Mouse (Mus musculus) lung, adult 2 months (tissue): Measurements from ENCODE around the gene Prickle4. TPM values are rescaled to one million over a fixed set of nuclear protein-coding genes. Genes with fewer than 3 reads are reported as not detected.

Experiments
- DNase-seq: peaks from one replicate; pipeline ENCODE4 v3.0.0; 2022
- H3K4me1 ChIP-seq: fragments of 200-500 bp; 2 replicates; pipeline ENCODE4 v1.6.1; 2011; ENCODE audit warnings: low read length; ENCODE audit not compliant: control insufficient read depth, insufficient read depth
- H3K4me3 ChIP-seq: fragments of 200-500 bp; replicated peaks from 2 replicates; pipeline ENCODE3; 2011; ENCODE audit warnings: low read depth, mild to moderate bottlenecking, control low read depth, low read length; ENCODE audit errors: extremely low read depth
- CTCF ChIP-seq: fragments of 200-500 bp; IDR thresholded peaks from 2 replicates; pipeline ENCODE4 v1.5.1; 2011; ENCODE audit warnings: mild to moderate bottlenecking, low read length, control low read depth; ENCODE audit not compliant: insufficient read depth
- POLR2A ChIP-seq: fragments of 200-500 bp; IDR thresholded peaks from 2 replicates; pipeline ENCODE4 v1.6.1; 2011; ENCODE audit warnings: low read depth, mild to moderate bottlenecking, control low read depth, low read length, borderline replicate concordance; ENCODE audit errors: extremely low read depth
- WGBS: fragments of 180-500 bp; shearing (Covaris S2); methylation state at CpG from one replicate; pipeline ENCODE4 v1.1.7; 2018; 5-methylcytosine and 5-hydroxymethylcytosine counted together
- polyA plus RNA-seq: library from polyadenylated mRNA; depleted of rRNA; stranded (reverse); fragments of >200 nt; gene quantifications from 2 replicates; pipeline ENCODE4 v1.2.3, GENCODE M21; 2012; rRNA removed

The Prickle4 gene
- polyA plus RNA-seq = 3.3 and 3.9 TPM in 2 replicates

DNA sequence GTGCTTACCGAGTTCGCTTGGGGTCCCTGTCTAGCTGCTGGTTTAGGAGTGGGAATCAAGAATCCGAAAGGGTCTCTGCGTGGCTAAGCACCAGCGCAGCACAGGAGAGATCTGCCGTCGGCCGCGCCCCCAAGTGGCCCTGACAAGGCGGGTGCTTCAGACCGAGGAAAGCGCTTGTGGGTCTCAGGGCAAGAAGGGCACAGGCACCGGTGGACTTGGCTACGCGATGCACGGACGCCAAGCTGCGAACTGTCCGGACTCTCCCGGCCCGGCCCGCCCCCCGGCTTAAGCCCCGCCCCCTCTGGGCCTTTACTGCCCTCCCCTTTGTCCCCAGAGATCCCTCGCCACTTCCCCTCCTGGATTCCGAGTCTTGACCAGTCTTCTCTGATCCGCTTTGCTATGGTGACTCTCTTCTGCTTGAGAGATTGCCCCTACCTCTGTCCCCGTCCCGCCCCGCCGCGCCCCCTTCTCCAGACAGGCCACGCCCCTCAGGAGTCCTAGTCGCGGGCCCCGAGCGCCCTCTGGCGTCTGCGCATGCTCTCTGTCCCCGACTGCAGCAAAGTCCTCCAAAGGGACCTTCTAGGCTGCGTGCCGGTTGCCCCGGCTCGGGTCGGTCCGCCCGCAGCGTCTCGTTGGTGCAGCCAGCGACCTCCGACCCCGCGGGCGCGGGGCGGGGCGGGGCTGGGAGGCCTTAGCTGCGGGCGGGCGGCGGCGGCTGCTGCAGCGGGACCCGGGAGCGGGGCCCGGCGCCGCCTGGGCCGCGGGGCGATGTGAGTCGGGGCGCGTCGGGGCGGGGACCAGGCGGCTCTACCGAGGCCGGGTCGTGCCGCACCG is at the start of gene Prickle4:
Gene Prickle4 (minus strand): TSS at position 234 of the 834 bp plus-strand sequence.
- no peaks in the 10 kb centered on the region for H3K4me1 ChIP-seq
- TF ChIP-seq POLR2A (peak; percentile 49; the same call in 1 of the 2 replicates), CTCF (peak; percentile 42; the same call in 1 of the 2 replicates)
- H3K4me3 ChIP-seq = peak within 1 kb of the TSS; percentile 90
- peak; percentile 96 for DNase-seq
- WGBS = under 1% methylated on average over 82 of the region's 82 CpGs

GRCm38 (mm10) chr17:47744086-47744485 is 49.5 kb upstream of the Prickle4 start:
- no peak overlapping the region for H3K4me3 ChIP-seq
- no peak for TF ChIP-seq CTCF
- no peak for TF ChIP-seq POLR2A

DNA sequence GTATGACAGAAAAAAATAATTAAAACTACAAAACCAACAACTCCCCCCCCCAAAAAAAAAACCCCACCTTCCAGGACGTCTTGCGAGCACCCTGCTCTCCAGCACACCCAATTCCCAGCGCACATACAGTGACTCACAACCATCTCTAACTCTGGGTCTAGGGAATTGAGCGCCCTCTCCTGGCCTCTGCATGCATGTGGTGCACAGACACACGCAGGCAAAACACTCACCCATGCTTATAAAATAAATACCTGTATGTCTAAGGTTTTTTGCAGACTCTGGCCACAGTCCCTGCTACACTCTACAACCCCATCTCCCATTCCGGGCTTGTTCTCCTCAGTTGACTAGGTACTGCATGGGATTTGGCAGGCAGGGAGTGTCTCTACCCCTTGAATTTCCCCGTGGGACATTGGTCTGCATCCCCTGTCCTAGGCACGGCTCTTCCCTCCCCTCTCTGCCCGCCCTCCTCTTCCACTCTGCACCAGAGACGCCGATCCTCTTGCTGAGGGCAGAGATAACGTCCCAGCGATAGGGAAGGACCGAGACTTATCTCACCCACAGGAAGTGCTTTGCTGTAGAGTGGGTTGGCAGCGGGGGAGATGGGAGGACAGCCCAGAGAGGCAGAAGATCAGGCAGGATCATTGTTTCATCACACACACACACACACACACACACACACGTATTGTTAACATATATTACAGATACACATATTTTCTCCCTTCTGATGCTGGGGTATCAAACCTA is 48.6 kb upstream of the Prickle4 start:
- WGBS = 28% methylated on average over 16 of the region's 16 CpGs
- TF ChIP-seq POLR2A (no peak), CTCF (peak; percentile 51)
- peaks cover 8% of the 10 kb centered on the region; the same call in 1 of the 2 replicates for H3K4me1 ChIP-seq
- H3K4me3 ChIP-seq = no peak overlapping the region
- DNase-seq = no peak

More at GRCm38 (mm10) chr17:47744086-47744485, 49.5 kb upstream of the Prickle4 start:
- H3K4me1 ChIP-seq = peaks cover 8% of the 10 kb centered on the region
- no peak for DNase-seq
- 96% methylated on average over 14 of the region's 14 CpGs for WGBS

- Histone ChIP-seq H3K4me1 (peaks cover 8% of the 10 kb centered on the region; the same call in 1 of the 2 replicates), H3K4me3 (no peak overlapping the region)
- WGBS = 85% methylated on average over 2 of the region's 2 CpGs
- TF ChIP-seq POLR2A = no peak
- no peak for DNase-seq
These were observed 45.6 kb upstream of the Prickle4 start for GRCm38 (mm10) chr17:47740186-47740585.

DNA sequence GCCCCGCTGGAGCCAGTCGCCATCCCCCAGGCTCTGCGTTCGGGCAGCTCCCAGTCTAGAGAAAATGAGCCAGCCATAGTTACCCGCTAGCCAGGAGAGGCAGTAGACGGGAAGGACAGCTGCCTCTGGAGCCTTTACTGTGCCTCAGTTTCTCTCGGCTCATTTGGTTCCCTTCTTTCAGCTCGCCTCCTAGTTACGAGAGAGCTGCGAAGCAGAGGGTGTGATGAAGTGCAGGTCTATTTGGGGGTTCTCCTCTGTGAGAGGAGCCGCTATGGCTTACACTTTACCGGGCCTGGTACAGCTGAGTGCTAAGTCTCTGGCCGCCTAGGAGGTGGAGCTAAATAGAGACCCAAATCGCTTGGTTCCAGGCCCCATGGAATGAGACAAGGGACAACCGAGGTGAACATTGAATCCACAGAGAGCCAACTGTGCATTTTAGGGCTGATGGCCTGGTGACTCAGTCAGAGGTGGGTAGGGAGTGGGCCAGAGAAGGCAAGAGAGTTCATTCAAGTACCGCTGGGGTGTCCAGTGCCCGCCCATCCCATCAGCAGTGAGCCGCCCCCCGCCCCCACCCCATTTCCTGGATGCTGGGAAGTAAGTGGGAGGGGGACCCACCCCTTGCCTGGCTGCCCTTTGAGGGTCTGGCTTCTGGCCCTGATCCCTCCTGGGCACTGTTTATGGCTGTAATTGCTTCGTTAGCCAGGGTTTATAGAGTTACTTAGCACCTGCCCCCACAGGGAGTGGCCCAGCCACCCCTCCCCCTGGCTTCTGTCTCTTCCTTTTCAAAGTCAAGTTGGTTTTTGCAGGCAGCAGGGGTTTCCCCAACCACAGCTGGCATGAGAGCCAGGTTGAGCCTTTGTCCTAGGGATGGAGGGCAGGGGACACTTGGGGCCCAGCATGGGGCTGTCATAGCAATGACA is 44.6 kb upstream of the Prickle4 start:
- Histone ChIP-seq H3K4me1 (peaks cover 8% of the 10 kb centered on the region; the same call in 1 of the 2 replicates), H3K4me3 (peak overlapping the region; percentile 26)
- no peak for DNase-seq
- no peak for TF ChIP-seq POLR2A
- no peak for TF ChIP-seq CTCF
- WGBS = 27% methylated on average over 20 of the region's 20 CpGs

GRCm38 (mm10) chr17:47738066-47738878 is 43.7 kb upstream of the Prickle4 start:
- Histone ChIP-seq H3K4me1 (peaks cover 8% of the 10 kb centered on the region; the same call in 1 of the 2 replicates), H3K4me3 (peak overlapping the region; percentile 92)
- TF ChIP-seq CTCF (no peak), POLR2A (no peak)
- DNase-seq = no peak
- WGBS = 2% methylated on average over 59 of the region's 61 CpGs

- Histone ChIP-seq H3K4me1 (peaks cover 8% of the 10 kb centered on the region; the same call in 1 of the 2 replicates), H3K4me3 (peak overlapping the region; percentile 92)
- TF ChIP-seq POLR2A (peak; percentile 68; the same call in 1 of the 2 replicates), CTCF (no peak)
- peak; percentile 89 for DNase-seq
- under 1% methylated on average over 54 of the region's 60 CpGs for WGBS
These were observed 42.9 kb upstream of the Prickle4 start for GRCm38 (mm10) chr17:47737271-47738065.
